In genomic region chr2:80502132-80502531, GRCm38 (mm10) we compare ENCODE assay signal across 30 mouse cellular contexts. TPM values are rescaled to one million over a fixed set of nuclear protein-coding genes. Genes with fewer than 3 reads are reported as not detected.
"Had no signal": no experiment of that assay in that cellular context is flagged by ENCODE, and none has a peak within 500 bp of the region (broad histone marks: within the 10 kb centered on the region; RNA-seq: fewer than 3 reads in every experiment).

No protein-coding gene starts in this region.

- H3K9me3 ChIP-seq: embryonic facial prominence, embryonic 10.5 days; embryonic facial prominence, embryonic 12.5 days; embryonic facial prominence, embryonic 13.5 days; embryonic facial prominence, embryonic 15.5 days; forebrain, embryonic 10.5 days; forebrain, embryonic 12.5 days; forebrain, embryonic 13.5 days; forebrain, embryonic 15.5 days had no signal

- H3K4me3 ChIP-seq: embryonic facial prominence, embryonic 10.5 days; embryonic facial prominence, embryonic 12.5 days; embryonic facial prominence, embryonic 13.5 days; embryonic facial prominence, embryonic 15.5 days; erythroblast, embryonic 14.5 days; forebrain, embryonic 10.5 days; forebrain, embryonic 12.5 days; forebrain, embryonic 13.5 days; forebrain, embryonic 15.5 days; gastrocnemius, adult 2 months had no signal

- H3K4me2 ChIP-seq: embryonic facial prominence, embryonic 12.5 days; embryonic facial prominence, embryonic 13.5 days; embryonic facial prominence, embryonic 15.5 days; forebrain, embryonic 12.5 days; forebrain, embryonic 13.5 days; forebrain, embryonic 15.5 days had no signal

- H3K27me3 ChIP-seq: embryonic facial prominence, embryonic 12.5 days; embryonic facial prominence, embryonic 13.5 days; embryonic facial prominence, embryonic 15.5 days; forebrain, embryonic 12.5 days; forebrain, embryonic 13.5 days; forebrain, embryonic 15.5 days had no signal

- ATAC-seq: forebrain, embryonic 13.5 days; forebrain, embryonic 14.5 days; forebrain, embryonic 15.5 days; forebrain, embryonic 16.5 days; forebrain, postnatal 0 days had no signal

- H3K9ac ChIP-seq: embryonic facial prominence, embryonic 12.5 days; embryonic facial prominence, embryonic 13.5 days; embryonic facial prominence, embryonic 15.5 days; forebrain, embryonic 12.5 days; forebrain, embryonic 13.5 days; forebrain, embryonic 15.5 days; forebrain, postnatal 0 days had no signal

- DNase-seq: cerebellum, adult 2 months; cerebellum, adult 8-10 months; cerebellum, adult 9-10 months; cerebellum, adult 9-11 months; cerebellum, postnatal 10 days; cerebellum, postnatal 14 days; cerebellum, postnatal 25 days; cerebellum, postnatal 36 days; embryo, embryonic 11 days; forebrain, postnatal 0 days; gastrocnemius, adult 2 months; gastrocnemius, postnatal 10 days; gastrocnemius, postnatal 14 days; gastrocnemius, postnatal 25 days; gastrocnemius, postnatal 36 days; heart, adult 11 months; heart, adult 18-20 months had no signal

- H3K4me1 ChIP-seq: embryonic facial prominence, embryonic 10.5 days; embryonic facial prominence, embryonic 12.5 days; embryonic facial prominence, embryonic 13.5 days; embryonic facial prominence, embryonic 15.5 days; forebrain, embryonic 10.5 days; forebrain, embryonic 12.5 days; forebrain, embryonic 13.5 days; forebrain, embryonic 15.5 days had no signal

- H3K27ac ChIP-seq: embryonic facial prominence, embryonic 10.5 days; embryonic facial prominence, embryonic 12.5 days; embryonic facial prominence, embryonic 13.5 days; embryonic facial prominence, embryonic 15.5 days; forebrain, embryonic 10.5 days; forebrain, embryonic 12.5 days; forebrain, embryonic 13.5 days; forebrain, embryonic 15.5 days; gastrocnemius, adult 2 months had no signal

RNA-seq across cellular contexts. Expression of gene Frzb, which starts 54.7 kb away (rescaled TPM):
- total RNA-seq: common myeloid progenitor, adult 5-6 weeks; granulocyte monocyte progenitor cell, adult 5-6 weeks had no signal
- polyA plus RNA-seq: erythroblast, embryonic 14.5 days had no signal
